Mouse (Mus musculus) hematopoietic stem cell, adult 5-6 weeks (primary cell): ENCODE results near the gene Megf11. TPM values are rescaled to one million over a fixed set of nuclear protein-coding genes. Genes with fewer than 3 reads are reported as not detected.

Experiments used
- ATAC-seq, 2 experiments: fragments of 125-278 bp in 1 of 2; replicated peaks in 1 of 2; 2 replicates each; pipeline ENCODE4 v1.8.0; 2016 to 2017; ENCODE audit warnings: inconsistent platforms in 2 of 2, mild to moderate bottlenecking in 2 of 2, moderate number of reproducible peaks in 2 of 2, low read depth in 1 of 2, moderate TSS enrichment in 1 of 2; ENCODE audit not compliant: low FRiP score in 2 of 2, poor library complexity in 2 of 2, severe bottlenecking in 2 of 2, insufficient read depth in 1 of 2, low TSS enrichment in 1 of 2
- total RNA-seq: library from RNA; stranded (forward); fragments of 172-1452, 232-1000 nt; gene quantifications from 2 replicates; pipeline ENCODE4 v1.2.3, GENCODE M21; 2017

The Megf11 gene
- total RNA-seq, 1 experiment from 2014 or later = not detected

- no peak for ATAC-seq
Observed at GRCm38 (mm10) chr9:64487377-64487776, 102.0 kb downstream of the Megf11 start.

DNA sequence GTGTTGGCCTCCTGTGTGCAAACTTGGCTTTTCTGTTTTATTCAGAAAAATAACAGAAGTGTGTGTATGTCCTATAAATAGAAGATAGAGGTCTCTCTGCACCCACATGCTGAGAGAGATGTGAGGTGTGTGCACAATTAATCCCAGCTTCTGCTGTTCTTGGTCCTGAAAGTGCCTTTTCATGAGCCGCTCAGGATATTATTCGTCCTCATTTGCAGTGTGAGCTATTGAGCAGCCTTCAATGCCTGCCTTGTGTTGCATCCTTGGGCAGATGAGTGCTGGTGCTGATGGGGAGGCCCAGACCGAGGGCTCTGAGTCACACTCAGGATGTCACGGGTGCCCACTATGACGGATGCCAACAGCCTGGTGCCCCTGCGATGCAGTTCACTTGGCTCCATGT, 109.2 kb downstream of the Megf11 start:
- peak in 1 of 2 experiments; percentile 27; a peak in 1 of 4 replicates for ATAC-seq

- no peak for ATAC-seq
Observed at GRCm38 (mm10) chr9:64498929-64499328, 113.5 kb downstream of the Megf11 start.

DNA sequence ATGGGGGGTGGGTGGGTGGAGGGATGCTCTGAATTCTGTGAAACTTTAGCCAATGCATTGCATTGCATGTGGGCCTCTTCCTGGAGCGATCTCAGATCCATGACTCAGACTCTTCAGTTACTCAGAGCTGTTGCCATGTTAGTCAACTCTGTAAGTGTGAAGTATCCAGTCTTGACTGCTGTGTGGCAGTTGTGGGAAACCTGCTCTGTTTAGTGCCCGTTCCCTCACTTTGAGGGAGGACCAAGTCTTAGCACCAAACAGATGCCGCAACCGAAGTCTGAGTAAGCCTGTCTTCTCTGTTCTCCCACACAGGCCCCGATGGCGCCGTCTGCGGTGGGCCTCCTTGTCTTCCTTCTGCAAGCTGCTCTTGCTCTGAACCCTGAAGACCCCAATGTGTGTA, 115.8 kb downstream of the Megf11 start:
- no peak for ATAC-seq

GRCm38 (mm10) chr9:64503996-64504395, 118.6 kb downstream of the Megf11 start:
- ATAC-seq = no peak

- ATAC-seq = no peak
Observed at GRCm38 (mm10) chr9:64504456-64504855, 119.0 kb downstream of the Megf11 start.

DNA sequence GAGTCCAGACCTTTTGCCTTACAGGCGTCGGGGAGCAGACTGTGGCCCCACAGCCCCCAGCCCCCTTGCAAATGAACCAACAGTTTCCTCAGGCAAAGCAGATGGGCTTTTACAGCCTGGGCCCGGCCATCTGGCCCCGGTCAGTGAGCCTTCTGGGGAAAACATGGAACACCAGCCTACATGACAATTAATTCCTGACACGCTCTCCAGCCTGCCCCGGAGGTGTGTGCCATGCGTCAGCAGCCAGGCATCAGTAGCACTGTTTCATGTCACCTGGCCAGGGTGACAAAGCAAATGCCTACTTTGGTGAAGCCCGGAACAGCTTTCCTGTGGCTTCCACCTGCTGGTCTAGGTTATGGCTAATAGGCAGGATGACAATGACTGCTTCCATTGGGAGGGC, 119.5 kb downstream of the Megf11 start:
- ATAC-seq = no peak

- ATAC-seq = no peak
Observed at GRCm38 (mm10) chr9:64506440-64507206, 121.2 kb downstream of the Megf11 start.

DNA sequence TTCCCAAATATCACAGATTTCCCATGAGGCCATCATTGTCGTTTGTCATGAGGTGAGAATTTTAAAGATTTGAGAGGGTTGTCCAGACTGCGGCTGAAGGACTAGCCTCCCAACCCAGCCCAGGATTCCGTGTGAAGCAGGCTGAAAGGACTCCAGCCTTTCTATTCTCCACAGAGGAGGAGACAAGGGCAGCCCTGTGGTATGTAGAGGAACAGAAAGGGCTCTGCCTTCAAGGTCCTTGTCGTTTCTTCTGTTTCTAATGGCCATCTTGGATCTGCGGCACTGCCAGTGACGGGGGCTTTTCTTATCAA, 121.7 kb downstream of the Megf11 start:
- no peak for ATAC-seq

DNA sequence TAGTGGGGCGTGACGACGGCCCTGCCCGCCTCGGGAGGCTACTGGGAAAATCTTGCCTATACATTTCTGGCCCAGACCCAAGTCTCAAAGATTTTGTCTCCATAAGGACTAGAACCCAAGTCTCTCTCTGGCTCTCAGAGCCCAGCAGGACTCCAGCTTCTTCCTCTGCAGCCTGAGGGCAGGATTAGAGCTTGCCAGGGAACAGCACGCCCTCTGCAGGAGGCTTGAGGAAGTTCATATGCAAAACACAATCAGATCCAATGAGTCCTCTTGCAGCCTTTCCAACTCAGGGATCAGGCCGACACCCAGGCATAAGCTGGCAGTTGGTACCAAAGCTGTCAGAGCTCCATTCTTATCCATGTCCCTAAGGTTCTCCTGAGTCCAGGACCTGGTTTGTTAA, 122.6 kb downstream of the Megf11 start:
- no peak for ATAC-seq

DNA sequence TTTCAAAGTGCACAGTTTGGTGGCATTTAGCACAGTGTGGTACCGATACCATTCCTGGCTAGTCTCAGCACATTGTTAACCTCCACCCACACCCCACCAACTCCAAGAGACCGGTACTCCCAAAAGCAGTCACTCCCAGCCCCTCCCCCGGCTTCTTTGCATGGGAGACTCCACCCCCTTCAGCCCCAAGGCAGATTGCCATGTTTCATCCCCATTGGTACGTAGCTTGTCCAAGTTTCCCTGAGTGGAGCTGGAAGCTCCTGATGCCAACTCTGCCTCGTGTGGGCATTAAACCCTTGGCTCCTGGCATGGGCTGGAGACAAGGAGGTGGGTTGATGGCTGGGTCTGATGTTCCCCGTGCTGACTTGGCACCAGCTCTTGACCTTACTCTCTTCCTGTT, 129.4 kb downstream of the Megf11 start:
- ATAC-seq = no peak

GRCm38 (mm10) chr9:64519921-64520746, 134.7 kb downstream of the Megf11 start:
- ATAC-seq = no peak

DNA sequence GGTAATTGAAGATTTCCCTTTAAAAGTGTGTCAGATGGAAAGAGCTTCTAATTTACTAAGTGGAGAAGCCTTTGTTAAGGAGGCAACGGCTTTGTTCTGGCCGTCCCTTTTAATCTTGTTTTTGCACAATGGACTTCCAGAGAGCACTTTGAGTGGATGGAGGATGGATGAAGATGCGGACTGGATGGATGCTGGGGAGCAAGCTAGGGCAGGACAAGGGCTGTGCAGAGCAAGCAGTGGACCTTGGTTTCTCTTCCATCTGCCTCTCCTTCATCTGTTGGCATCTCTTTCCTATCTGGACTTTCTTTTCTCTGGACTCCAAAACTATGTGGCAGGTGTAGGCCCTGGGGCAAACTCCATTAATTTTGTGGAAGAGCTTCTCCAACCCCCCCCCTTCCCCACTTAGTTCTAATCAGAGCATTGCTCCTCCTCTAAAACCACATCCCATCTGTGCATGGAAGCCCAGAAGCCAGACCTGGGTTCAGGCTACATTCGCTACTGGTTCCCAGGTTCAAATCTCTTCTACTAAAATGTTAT, 135.4 kb downstream of the Megf11 start:
- ATAC-seq = no peak

GRCm38 (mm10) chr9:64523264-64524045, 138.0 kb downstream of the Megf11 start:
- ATAC-seq = no peak

- no peak for ATAC-seq
Observed at GRCm38 (mm10) chr9:64528061-64528460, 142.6 kb downstream of the Megf11 start.

GRCm38 (mm10) chr9:64528595-64528994, 143.2 kb downstream of the Megf11 start:
- no peak for ATAC-seq

DNA sequence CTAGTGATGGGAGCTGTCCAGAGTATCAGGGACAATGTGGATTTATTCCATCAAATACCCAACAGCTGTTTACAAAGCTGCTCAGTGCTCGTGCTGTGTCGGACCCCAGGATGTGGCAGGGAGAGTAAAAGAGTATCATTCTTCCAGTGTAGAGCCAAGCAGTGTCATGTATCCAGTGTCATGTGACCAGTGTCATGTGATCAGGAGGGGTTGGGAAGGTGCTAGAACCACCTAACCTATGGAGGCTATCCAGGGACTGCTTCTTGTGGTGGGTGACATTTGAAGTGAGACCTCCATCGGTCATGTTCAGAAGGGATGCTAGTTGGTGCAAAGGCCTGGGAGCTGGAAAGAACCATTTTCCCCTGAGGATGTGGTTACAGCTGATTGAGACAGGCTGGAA, 146.5 kb downstream of the Megf11 start:
- no peak for ATAC-seq
